Mouse (Mus musculus) stomach, embryonic 15.5 days (tissue): ENCODE data around the gene Wee2. TPM values are rescaled to one million over a fixed set of nuclear protein-coding genes. Genes with fewer than 3 reads are reported as not detected.

Experiments used
- ATAC-seq: fragments of 200-750 bp; cut with Nextera tagmentation; 2 replicates; pipeline ENCODE4 v1.8.0; 2017; ENCODE audit warnings: low read depth, moderate number of reproducible peaks, moderate TSS enrichment; ENCODE audit not compliant: insufficient read depth, low FRiP score
- H3K27ac ChIP-seq: fragments of 300-500 bp; sonication (generic); 2 replicates; pipeline ENCODE4 v1.5.1; 2015; ENCODE audit warnings: mild to moderate bottlenecking, inconsistent platforms
- H3K27me3 ChIP-seq: fragments of 300-500 bp; sonication (generic); replicated peaks from 2 replicates; pipeline ENCODE4 v1.6.1; 2015; ENCODE audit warnings: inconsistent platforms
- H3K36me3 ChIP-seq: fragments of 300-500 bp; sonication (generic); 2 replicates; pipeline ENCODE4 v1.6.1; 2015; ENCODE audit warnings: inconsistent platforms
- H3K4me1 ChIP-seq: fragments of 300-500 bp; sonication (generic); 2 replicates; pipeline ENCODE4 v1.6.1; 2015; ENCODE audit warnings: inconsistent platforms
- H3K4me2 ChIP-seq: fragments of 300-500 bp; sonication (generic); 2 replicates; pipeline ENCODE4 v1.6.1; 2015; ENCODE audit warnings: mild to moderate bottlenecking, inconsistent platforms
- H3K4me3 ChIP-seq: fragments of 300-500 bp; sonication (generic); replicated peaks from 2 replicates; pipeline ENCODE4 v1.5.1; 2015; ENCODE audit warnings: inconsistent platforms
- H3K9ac ChIP-seq: fragments of 300-500 bp; sonication (generic); 2 replicates; pipeline ENCODE4 v1.6.1; 2015; ENCODE audit warnings: inconsistent platforms
- H3K9me3 ChIP-seq: fragments of 300-500 bp; sonication (generic); 2 replicates; pipeline ENCODE4 v1.6.1; 2016; ENCODE audit warnings: inconsistent platforms
- WGBS: fragments of 180-500 bp; shearing (Covaris S2); methylation state at CpG from one replicate; pipeline ENCODE4 v1.1.7; 2015; 5-methylcytosine and 5-hydroxymethylcytosine counted together
- polyA plus RNA-seq: library from polyadenylated mRNA; unstranded; fragments of >200 nt; fragmentation: Nextera tagmentation; extraction: Ambion mirVana; gene quantifications from 2 replicates; pipeline ENCODE4 v1.2.1, GENCODE M21; 2015

Wee2 gene
- polyA plus RNA-seq, 1 experiment from 2014 or later: 0.05 TPM

DNA sequence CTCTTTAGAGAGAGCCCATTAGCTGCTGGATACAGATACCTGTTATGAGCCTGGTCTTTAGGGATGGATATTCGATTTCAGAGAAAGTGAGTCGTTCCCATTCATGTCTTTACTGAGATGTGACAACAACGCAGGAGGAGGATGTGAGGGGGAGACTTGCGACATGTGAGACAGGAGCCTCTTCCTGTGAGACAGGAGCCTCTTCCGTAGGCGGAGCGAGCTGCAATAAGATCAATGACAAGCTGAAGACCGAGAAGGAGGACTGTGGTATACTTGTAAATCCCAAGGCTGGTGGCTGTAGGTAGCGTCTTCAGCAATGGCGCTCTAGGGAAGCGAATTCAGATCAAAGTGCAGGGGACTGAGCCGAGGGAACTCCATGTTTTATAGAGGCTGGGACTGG lies 843 bp downstream of the Wee2 start:
- peaks cover 1% of the 10 kb centered on the region; the same call in 1 of the 2 replicates for H3K4me1 ChIP-seq
- no peaks in the 10 kb centered on the region for H3K27me3 ChIP-seq
- H3K9ac ChIP-seq: no peak overlapping the region
- no peak overlapping the region for H3K4me3 ChIP-seq
- H3K9me3 ChIP-seq: no peaks in the 10 kb centered on the region
- no peak for ATAC-seq
- no peak overlapping the region for H3K4me2 ChIP-seq
- H3K27ac ChIP-seq: no peak overlapping the region
- WGBS: 42% methylated on average over 12 of the region's 12 CpGs
- H3K36me3 ChIP-seq: no peaks in the 10 kb centered on the region

DNA sequence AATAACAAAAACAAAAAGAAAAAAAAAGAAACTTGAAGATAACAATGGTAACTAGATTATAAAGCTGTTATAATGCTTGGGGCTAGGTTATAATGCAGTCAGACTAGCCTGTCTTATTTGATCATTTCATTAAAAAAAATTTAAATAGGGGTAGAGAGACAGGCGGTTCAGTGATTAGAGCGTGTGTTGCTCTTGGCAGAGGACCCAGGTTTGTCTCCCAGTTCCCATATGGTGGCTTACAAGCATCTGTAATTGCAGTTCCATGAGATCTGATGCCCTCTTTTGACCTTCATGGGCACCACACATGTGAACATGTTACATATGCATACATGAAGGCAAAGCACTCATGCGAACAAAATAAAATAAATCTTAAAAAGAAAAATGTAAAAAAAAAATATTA lies 2.4 kb downstream of the Wee2 start:
- 68% methylated on average over 3 of the region's 3 CpGs for WGBS
- ATAC-seq: no peak

DNA sequence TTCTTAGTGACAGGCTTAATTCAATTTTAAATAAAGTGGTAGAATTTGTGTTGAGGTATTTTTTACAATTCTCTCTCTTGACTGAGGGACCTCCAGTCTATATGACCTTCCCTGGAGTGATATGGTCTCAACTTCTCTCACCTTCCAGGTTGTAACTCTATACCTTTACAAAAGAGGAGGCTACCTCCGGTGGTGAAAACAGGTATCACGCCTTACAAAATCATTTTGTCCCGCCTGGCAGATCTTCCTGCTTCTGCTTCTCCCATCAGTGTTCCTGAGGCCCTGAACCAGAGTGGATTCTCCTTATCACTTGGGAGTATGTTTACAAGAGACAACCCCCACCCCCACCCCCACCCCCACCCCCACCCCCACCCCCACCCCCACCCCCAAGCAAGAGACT lies 2.9 kb downstream of the Wee2 start:
- no peak overlapping the region for H3K4me2 ChIP-seq
- H3K9me3 ChIP-seq: no peaks in the 10 kb centered on the region
- no peaks in the 10 kb centered on the region for H3K4me1 ChIP-seq
- H3K4me3 ChIP-seq: no peak overlapping the region
- 28% methylated on average over 3 of the region's 3 CpGs for WGBS
- no peaks in the 10 kb centered on the region for H3K27me3 ChIP-seq
- ATAC-seq: no peak
- no peak overlapping the region for H3K27ac ChIP-seq
- no peaks in the 10 kb centered on the region for H3K36me3 ChIP-seq
- H3K9ac ChIP-seq: no peak overlapping the region

More for the DNA sequence above, 2.4 kb downstream of the Wee2 start:
- Histone ChIP-seq H3K4me3 (no peak overlapping the region), H3K4me1 (no peaks in the 10 kb centered on the region), H3K9me3 (no peaks in the 10 kb centered on the region), H3K4me2 (no peak overlapping the region), H3K36me3 (no peaks in the 10 kb centered on the region), H3K27ac (no peak overlapping the region), H3K9ac (no peak overlapping the region), H3K27me3 (no peaks in the 10 kb centered on the region)

DNA sequence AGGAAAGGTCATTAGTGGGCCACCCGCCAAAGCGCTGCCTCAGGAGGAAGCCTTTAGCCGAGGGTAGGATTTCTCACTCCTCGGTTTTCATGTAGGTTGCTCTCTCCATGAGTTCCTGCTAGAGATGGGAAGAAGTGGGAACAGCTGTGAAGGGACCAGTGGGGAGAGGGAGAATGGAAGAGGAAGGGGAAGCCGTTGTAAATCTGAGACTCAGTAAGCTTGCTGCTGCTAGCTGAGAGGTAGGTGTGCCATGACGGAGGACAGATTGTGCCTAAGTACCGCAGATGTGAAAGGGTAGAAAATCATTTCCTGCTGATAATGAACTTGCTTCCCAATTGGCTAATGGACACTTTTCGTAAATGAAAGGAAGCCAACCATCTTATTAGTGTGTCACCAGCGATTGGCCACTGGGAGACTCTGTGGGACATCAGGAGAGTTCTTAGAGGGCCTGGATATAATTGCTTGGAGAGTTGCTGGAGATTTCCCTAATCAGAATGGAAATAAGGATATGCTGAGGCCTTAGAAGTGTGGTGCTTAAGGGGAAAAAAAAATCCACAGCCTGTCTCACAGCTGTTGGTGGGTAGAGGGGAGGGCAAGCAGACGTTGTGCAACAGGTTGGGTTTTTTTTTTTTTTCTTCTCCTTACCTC lies 4.5 kb downstream of the Wee2 start:
- ATAC-seq: no peak

DNA sequence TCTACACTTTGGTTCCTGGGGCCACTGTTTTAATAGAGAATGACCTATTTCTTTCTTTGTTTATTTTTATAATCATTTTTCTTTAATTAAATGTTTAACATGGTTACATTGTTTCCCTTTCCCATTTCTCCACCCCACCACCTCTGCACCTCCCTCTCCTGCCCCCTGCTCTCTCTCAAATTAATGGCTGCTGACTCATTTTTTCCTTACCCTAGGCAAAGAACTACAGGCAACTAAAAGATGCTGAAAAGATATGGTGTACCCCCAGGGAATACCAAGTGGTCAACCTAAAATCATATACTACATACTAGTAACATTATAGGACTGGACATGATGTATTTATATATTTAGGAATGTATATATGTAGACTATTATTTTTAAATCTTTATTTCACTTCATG lies 9.7 kb downstream of the Wee2 start:
- Histone ChIP-seq H3K9me3 (no peaks in the 10 kb centered on the region), H3K4me3 (no peak overlapping the region), H3K36me3 (no peaks in the 10 kb centered on the region), H3K27ac (no peak overlapping the region), H3K27me3 (no peaks in the 10 kb centered on the region), H3K9ac (no peak overlapping the region), H3K4me1 (no peaks in the 10 kb centered on the region), H3K4me2 (no peak overlapping the region)
- ATAC-seq: no peak

More for the DNA sequence above, 4.5 kb downstream of the Wee2 start:
- Histone ChIP-seq H3K36me3 (no peaks in the 10 kb centered on the region), H3K4me1 (no peaks in the 10 kb centered on the region), H3K27ac (no peak overlapping the region), H3K4me2 (no peak overlapping the region), H3K9ac (no peak overlapping the region), H3K4me3 (no peak overlapping the region), H3K27me3 (no peaks in the 10 kb centered on the region), H3K9me3 (no peaks in the 10 kb centered on the region)
- WGBS: 30% methylated on average over 10 of the region's 10 CpGs

DNA sequence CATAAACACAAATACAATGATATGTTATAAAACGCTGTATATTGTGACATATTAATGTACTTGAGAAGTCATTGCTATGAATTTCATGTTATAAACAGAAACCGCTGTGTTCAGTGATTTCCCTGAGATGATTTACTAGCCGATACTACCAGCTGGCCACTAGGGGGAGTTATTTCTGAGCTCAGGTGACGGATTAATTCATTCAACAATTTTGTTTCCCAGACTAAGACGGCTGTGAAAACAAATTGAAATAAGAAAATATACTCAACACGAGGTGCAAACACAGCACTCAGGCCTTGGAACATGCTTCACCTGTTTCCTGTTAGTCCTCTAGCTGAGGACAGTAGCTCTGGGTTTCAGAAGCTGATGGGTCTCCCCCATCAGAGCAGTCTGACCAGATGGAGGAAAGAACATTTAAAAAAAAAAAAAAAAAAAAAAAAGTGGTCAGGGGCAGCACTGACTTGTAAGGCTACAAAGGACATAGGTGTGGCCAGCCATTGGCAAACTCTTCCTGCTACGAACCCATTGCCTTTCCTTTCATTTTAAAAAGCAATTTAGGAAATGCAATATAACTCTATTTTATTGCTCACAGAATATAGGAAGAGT lies 15.7 kb downstream of the Wee2 start:
- H3K27ac ChIP-seq: no peak overlapping the region
- 23% methylated on average over 7 of the region's 7 CpGs for WGBS
- no peaks in the 10 kb centered on the region for H3K27me3 ChIP-seq
- no peak overlapping the region for H3K4me2 ChIP-seq
- H3K36me3 ChIP-seq: no peaks in the 10 kb centered on the region
- H3K4me3 ChIP-seq: no peak overlapping the region
- no peaks in the 10 kb centered on the region for H3K9me3 ChIP-seq
- no peak for ATAC-seq
- no peak overlapping the region for H3K9ac ChIP-seq
- no peaks in the 10 kb centered on the region for H3K4me1 ChIP-seq

DNA sequence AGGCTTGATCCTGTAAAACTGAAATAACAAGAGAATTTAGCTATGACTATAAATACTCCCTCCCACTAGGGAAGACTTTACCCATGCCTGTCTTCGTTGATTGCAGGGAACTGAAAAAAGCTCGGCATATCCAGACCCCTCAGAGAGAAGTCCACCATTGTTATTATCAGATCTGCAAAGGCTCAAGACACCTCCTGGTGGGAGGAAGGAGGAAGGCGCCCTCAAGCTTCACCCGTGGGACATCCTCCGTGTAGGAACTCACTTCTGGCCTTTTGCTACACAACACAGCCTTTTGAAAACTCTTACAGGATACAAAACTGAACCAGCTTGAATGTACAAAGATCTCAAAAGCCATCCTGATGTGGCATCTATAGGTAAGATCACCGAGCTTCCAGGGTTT lies 26.8 kb downstream of the Wee2 start:
- 45% methylated on average over 6 of the region's 6 CpGs for WGBS

DNA sequence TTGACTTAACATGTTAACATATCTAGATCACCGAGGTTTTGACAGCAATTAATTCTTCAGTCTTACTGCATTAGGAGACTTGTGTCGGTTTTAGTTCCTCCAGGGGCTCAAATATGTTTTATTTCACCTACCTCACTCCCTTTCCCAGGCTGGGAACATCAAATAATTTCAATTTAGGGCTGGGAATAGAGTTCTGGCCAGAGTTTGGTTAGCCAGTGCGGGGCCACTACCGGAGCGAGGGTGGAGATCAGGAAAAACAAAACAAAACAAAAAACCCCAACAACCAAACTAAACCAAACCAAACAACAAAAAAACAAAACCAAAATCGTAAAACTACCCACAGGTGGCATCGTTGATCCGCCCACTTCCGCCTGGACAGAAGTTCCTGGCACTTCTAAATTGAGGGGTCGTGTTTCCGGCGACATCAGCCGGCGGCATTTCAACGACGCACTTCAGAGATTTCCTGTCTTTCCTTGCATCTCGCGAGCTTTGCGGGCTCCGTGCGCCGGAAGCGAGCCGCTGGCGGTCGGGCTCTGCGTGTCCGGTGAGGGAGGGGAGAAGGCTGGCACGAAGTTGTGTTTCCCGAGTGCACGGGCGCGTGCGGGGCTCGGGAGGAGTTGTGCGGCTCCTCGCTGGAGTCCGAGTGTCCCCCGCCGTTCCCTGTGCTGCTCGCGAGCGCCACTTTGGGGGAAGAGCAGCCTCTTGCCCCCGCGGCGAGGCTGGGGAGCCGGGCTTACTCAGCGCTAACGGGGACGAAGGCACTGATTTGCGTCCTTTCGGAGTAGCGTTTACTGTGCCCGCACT lies 32.2 kb downstream of the Wee2 start, which contains the start of gene Ssbp1:
Ssbp1 (plus strand) TSS at position 437 of the 804 bp plus-strand sequence.
- H3K36me3 ChIP-seq: peaks cover 14% of the 10 kb centered on the region
- H3K4me2 ChIP-seq: peak within 1 kb of the TSS; percentile 67
- H3K27me3 ChIP-seq: no peaks in the 10 kb centered on the region
- WGBS: under 1% methylated on average over 54 of the region's 54 CpGs
- no peaks in the 10 kb centered on the region for H3K9me3 ChIP-seq
- peak within 1 kb of the TSS; percentile 80 for H3K4me3 ChIP-seq
- ATAC-seq: peak; percentile 96
- H3K9ac ChIP-seq: peak within 1 kb of the TSS; percentile 85
- peak within 1 kb of the TSS; percentile 96 for H3K27ac ChIP-seq
- peaks cover 3% of the 10 kb centered on the region; the same call in 1 of the 2 replicates for H3K4me1 ChIP-seq

More for the DNA sequence above, 26.8 kb downstream of the Wee2 start:
- Histone ChIP-seq H3K36me3 (no peaks in the 10 kb centered on the region), H3K9ac (no peak overlapping the region), H3K4me3 (no peak overlapping the region), H3K27me3 (no peaks in the 10 kb centered on the region), H3K27ac (no peak overlapping the region), H3K4me1 (no peaks in the 10 kb centered on the region), H3K4me2 (no peak overlapping the region), H3K9me3 (no peaks in the 10 kb centered on the region)
- no peak for ATAC-seq

DNA sequence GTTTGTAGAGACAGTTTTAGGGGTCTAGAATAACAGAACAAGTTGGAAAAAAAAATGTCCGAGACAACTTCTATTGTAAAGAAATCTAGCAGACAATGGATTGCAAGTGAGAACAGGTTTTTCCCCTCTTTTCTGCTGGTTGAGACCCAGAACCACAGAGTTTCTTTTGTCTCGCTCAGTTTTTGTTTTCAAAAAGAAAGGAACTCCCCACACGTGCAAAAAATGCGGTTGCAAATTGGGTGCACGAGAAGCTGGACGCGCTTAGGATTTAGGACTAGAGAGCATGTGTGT lies 32.8 kb downstream of the Wee2 start:
- Histone ChIP-seq H3K9me3 (no peaks in the 10 kb centered on the region), H3K36me3 (peaks cover 17% of the 10 kb centered on the region), H3K27me3 (no peaks in the 10 kb centered on the region), H3K4me2 (peak overlapping the region; percentile 67), H3K27ac (peak overlapping the region; percentile 96), H3K4me3 (peak overlapping the region; percentile 80), H3K9ac (peak overlapping the region; percentile 85), H3K4me1 (peaks cover 3% of the 10 kb centered on the region; the same call in 1 of the 2 replicates)
- no peak for ATAC-seq
- under 1% methylated on average over 7 of the region's 7 CpGs for whole genome bisulfite sequencing

DNA sequence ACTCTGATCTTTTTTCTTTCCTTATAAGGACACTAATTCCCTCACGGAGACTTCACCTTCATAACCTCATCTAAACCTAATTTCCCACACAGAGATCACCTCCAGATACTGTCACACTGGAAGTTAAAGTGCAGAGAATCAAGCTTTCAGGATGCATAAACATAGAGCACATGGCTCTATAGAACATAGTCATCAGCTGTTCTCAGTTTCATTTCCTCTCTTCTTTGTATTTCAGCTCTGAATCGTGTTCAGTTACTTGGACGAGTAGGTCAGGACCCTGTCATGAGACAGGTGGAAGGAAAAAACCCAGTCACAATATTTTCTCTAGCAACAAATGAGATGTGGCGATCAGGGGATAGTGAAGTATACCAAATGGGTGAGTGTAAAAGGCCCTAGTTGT lies 37.2 kb downstream of the Wee2 start:
- no peak overlapping the region for H3K27ac ChIP-seq
- no peaks in the 10 kb centered on the region for H3K9me3 ChIP-seq
- 89% methylated on average over 4 of the region's 4 CpGs for WGBS
- H3K4me3 ChIP-seq: no peak overlapping the region
- H3K27me3 ChIP-seq: no peaks in the 10 kb centered on the region
- peaks cover 3% of the 10 kb centered on the region; the same call in 1 of the 2 replicates for H3K4me1 ChIP-seq
- no peak overlapping the region for H3K4me2 ChIP-seq
- no peak overlapping the region for H3K9ac ChIP-seq
- no peak for ATAC-seq
- peaks cover 31% of the 10 kb centered on the region for H3K36me3 ChIP-seq

DNA sequence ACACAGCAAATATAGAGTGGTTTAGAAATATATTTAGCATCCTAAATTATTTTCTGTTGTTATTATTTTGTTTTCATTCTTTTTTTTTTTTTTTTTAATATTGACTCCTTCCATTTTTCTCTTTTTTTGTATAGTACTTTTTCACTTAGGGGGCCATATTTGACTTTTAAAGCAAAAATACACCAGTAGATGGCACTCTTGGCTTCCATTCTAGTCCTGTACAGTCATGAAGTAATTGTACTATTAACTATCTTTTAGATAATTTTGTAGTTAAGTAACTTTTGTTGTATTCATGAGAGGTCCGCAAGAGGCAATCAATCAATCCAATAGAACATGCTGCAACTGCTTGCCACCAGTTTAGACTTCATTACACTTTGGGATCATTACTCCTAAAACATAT lies 40.8 kb downstream of the Wee2 start:
- H3K4me2 ChIP-seq: no peak overlapping the region
- no peak overlapping the region for H3K9ac ChIP-seq
- H3K27me3 ChIP-seq: no peaks in the 10 kb centered on the region
- H3K36me3 ChIP-seq: peaks cover 50% of the 10 kb centered on the region
- WGBS: 55% methylated on average over 1 of the region's 1 CpGs
- no peaks in the 10 kb centered on the region for H3K9me3 ChIP-seq
- ATAC-seq: no peak
- H3K4me1 ChIP-seq: no peaks in the 10 kb centered on the region
- no peak overlapping the region for H3K27ac ChIP-seq
- no peak overlapping the region for H3K4me3 ChIP-seq

DNA sequence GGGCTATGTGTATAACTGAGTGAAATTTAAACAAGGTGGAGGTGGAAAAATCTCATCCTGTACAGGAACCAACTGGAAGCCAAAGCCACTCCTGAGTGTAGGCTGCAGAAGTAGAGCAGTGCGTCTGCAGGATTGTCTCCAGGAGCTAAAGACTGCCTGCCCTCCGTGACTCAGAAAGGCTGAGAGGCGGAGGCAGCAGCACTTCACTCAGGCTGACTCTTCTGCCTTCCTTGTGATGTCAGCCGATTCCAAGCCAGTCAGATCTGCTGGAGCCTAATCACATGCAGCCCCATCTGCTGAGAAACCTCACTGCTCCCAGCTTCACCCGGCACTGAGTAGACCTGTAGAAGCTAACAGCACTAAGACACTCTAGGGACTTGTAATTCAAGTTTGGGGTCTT lies 43.4 kb downstream of the Wee2 start:
- Histone ChIP-seq H3K4me3 (no peak overlapping the region), H3K9me3 (no peaks in the 10 kb centered on the region), H3K4me1 (no peaks in the 10 kb centered on the region), H3K36me3 (peaks cover 32% of the 10 kb centered on the region), H3K27ac (no peak overlapping the region), H3K9ac (no peak overlapping the region), H3K27me3 (no peaks in the 10 kb centered on the region), H3K4me2 (no peak overlapping the region)
- WGBS: 87% methylated on average over 5 of the region's 5 CpGs
- ATAC-seq: no peak
